Mouse (Mus musculus) fibroblast of lung, adult 2 months (primary cell): ENCODE measurements around the gene Vtn.

Source experiments
- DNase-seq: peaks from one replicate; pipeline ENCODE4 v3.0.0-alpha.2; 2011; ENCODE audit warnings: low read depth

Gene Vtn

GRCm38 (mm10) chr11:78534516-78534915 is 35.6 kb downstream of the Vtn start:
- no peak for DNase-seq

GRCm38 (mm10) chr11:78535376-78536079 is 36.6 kb downstream of the Vtn start:
- DNase-seq = no peak

GRCm38 (mm10) chr11:78536080-78536689 is 37.3 kb downstream of the Vtn start, which contains the start of the genes Tnfaip1 and Ift20:
Gene Tnfaip1, minus strand, starts transcription at chr11:78536332.
Gene Ift20, plus strand, starts transcription at chr11:78536361.
- peak; percentile 99 for DNase-seq

- no peak for DNase-seq
Observed at GRCm38 (mm10) chr11:78536690-78537084, 37.8 kb downstream of the Vtn start.

GRCm38 (mm10) chr11:78540358-78540757 is 41.5 kb downstream of the Vtn start:
- DNase-seq = no peak

GRCm38 (mm10) chr11:78544449-78545111 is 45.7 kb downstream of the Vtn start:
- DNase-seq = no peak

- no peak for DNase-seq
Observed at GRCm38 (mm10) chr11:78545181-78545580, 46.3 kb downstream of the Vtn start.

- no peak for DNase-seq
Observed at GRCm38 (mm10) chr11:78547718-78548460, 49.0 kb downstream of the Vtn start.

GRCm38 (mm10) chr11:78549491-78549987 is 50.6 kb downstream of the Vtn start:
- no peak for DNase-seq

- peak; percentile 96 for DNase-seq
Observed at GRCm38 (mm10) chr11:78550168-78551058, 51.5 kb downstream of the Vtn start, which contains the start of gene Tmem97. Gene Tmem97, minus strand, starts transcription at chr11:78550777.

GRCm38 (mm10) chr11:78551059-78551398 is 52.1 kb downstream of the Vtn start:
- no peak for DNase-seq
